Mouse (Mus musculus) hindbrain, embryonic 16.5 days (tissue): Measurements from ENCODE around the gene Dusp15. TPM values are rescaled to one million over a fixed set of nuclear protein-coding genes. Genes with fewer than 3 reads are reported as not detected.

Source experiments
- ATAC-seq: fragments of 200-750 bp; cut with Nextera tagmentation; 2 replicates; pipeline ENCODE4 v1.8.0; 2017; ENCODE audit warnings: moderate TSS enrichment, moderate library complexity
- H3K27ac ChIP-seq: fragments of 300-500 bp; sonication (generic); 2 replicates; pipeline ENCODE4 v1.5.1; 2014; ENCODE audit warnings: low read depth, mild to moderate bottlenecking, control low read depth, low read length, moderate library complexity
- H3K27me3 ChIP-seq: fragments of 300-500 bp; sonication (generic); replicated peaks from 2 replicates; pipeline ENCODE4 v1.6.1; 2014; ENCODE audit warnings: low read length; ENCODE audit not compliant: control insufficient read depth, insufficient read depth
- H3K36me3 ChIP-seq: fragments of 300-500 bp; sonication (generic); 2 replicates; pipeline ENCODE4 v1.6.1; 2014; ENCODE audit warnings: mild to moderate bottlenecking, low read length, moderate library complexity, mixed read lengths; ENCODE audit not compliant: control insufficient read depth, insufficient read depth
- H3K4me1 ChIP-seq: fragments of 300-500 bp; sonication (generic); 2 replicates; pipeline ENCODE4 v1.6.1; 2014; ENCODE audit warnings: low read depth, low read length; ENCODE audit not compliant: control insufficient read depth, insufficient read depth
- H3K4me2 ChIP-seq: fragments of 300-500 bp; sonication (generic); 2 replicates; pipeline ENCODE4 v1.6.1; 2014; ENCODE audit warnings: mild to moderate bottlenecking, low read length, control low read depth, moderate library complexity
- H3K4me3 ChIP-seq: fragments of 300-500 bp; sonication (generic); 2 replicates; pipeline ENCODE4 v1.5.1; 2014; ENCODE audit warnings: mild to moderate bottlenecking, low read length, control low read depth, moderate library complexity
- H3K9ac ChIP-seq: fragments of 300-500 bp; sonication (generic); 2 replicates; pipeline ENCODE4 v1.6.1; 2014; ENCODE audit warnings: low read depth, mild to moderate bottlenecking, control low read depth, low read length, moderate library complexity
- H3K9me3 ChIP-seq: fragments of 300-500 bp; sonication (generic); 2 replicates; pipeline ENCODE4 v1.6.1; 2014; ENCODE audit warnings: mild to moderate bottlenecking, low read length, moderate library complexity; ENCODE audit not compliant: control insufficient read depth
- WGBS: fragments of 180-500 bp; shearing (Covaris S2); extraction: QIAGEN DNeasy Blood & Tissue Kit; methylation state at CpG from one replicate; pipeline ENCODE4 v1.1.7; 2014; 5-methylcytosine and 5-hydroxymethylcytosine counted together
- polyA plus RNA-seq: library from polyadenylated mRNA; unstranded; fragments of >200 nt; fragmentation: Nextera tagmentation; extraction: Ambion mirVana; gene quantifications from 2 replicates; pipeline ENCODE4 v1.2.1, GENCODE M21; 2015

Gene Dusp15
- polyA plus RNA-seq, 1 experiment from 2014 or later: 13.6 TPM

- H3K27ac ChIP-seq: no peak overlapping the region
- peak; percentile 87 for ATAC-seq
- WGBS: 3% methylated on average over 18 of the region's 18 CpGs
- H3K36me3 ChIP-seq: no peaks in the 10 kb centered on the region
- H3K4me1 ChIP-seq: peaks cover 8% of the 10 kb centered on the region
- peak overlapping the region; percentile 35 for H3K4me3 ChIP-seq
- H3K9me3 ChIP-seq: no peaks in the 10 kb centered on the region
- peaks cover 23% of the 10 kb centered on the region for H3K27me3 ChIP-seq
- peak overlapping the region; percentile 65 for H3K9ac ChIP-seq
- H3K4me2 ChIP-seq: peak overlapping the region; percentile 67
Observed at GRCm38 (mm10) chr2:152914310-152915120, 37.0 kb downstream of the Dusp15 start.

- Histone ChIP-seq H3K9me3 (no peaks in the 10 kb centered on the region), H3K4me1 (peaks cover 8% of the 10 kb centered on the region), H3K4me2 (no peak overlapping the region), H3K27ac (no peak overlapping the region), H3K36me3 (no peaks in the 10 kb centered on the region), H3K9ac (no peak overlapping the region), H3K27me3 (peaks cover 23% of the 10 kb centered on the region), H3K4me3 (no peak overlapping the region)
- ATAC-seq: no peak
- 44% methylated on average over 7 of the region's 7 CpGs for WGBS
Observed at GRCm38 (mm10) chr2:152913471-152913870, 38.0 kb downstream of the Dusp15 start.

DNA sequence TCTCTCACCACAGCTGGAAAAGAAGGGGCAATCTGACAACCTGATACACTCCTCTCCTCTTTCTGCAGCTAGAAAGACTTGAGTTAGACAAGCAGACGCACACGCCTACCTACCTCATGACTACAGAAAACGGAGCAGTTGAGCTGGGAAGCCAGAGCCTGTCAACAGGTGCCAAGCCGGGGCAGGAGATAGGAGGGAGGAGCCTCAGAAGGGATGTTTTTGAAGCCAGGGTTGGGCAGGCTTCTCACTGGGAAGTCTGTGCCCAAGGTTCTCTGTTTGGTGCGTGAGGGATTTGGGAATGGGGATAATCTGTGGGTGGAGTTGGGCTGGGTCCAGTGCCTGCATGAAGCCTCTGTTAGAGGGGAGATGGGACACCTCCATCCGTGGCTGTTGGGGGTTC, 40.1 kb downstream of the Dusp15 start:
- peaks cover 21% of the 10 kb centered on the region for H3K27me3 ChIP-seq
- H3K4me2 ChIP-seq: no peak overlapping the region
- ATAC-seq: no peak
- peaks cover 14% of the 10 kb centered on the region for H3K4me1 ChIP-seq
- H3K9me3 ChIP-seq: no peaks in the 10 kb centered on the region
- H3K4me3 ChIP-seq: no peak overlapping the region
- 39% methylated on average over 6 of the region's 6 CpGs for WGBS
- no peak overlapping the region for H3K27ac ChIP-seq
- H3K36me3 ChIP-seq: no peaks in the 10 kb centered on the region
- no peak overlapping the region for H3K9ac ChIP-seq

DNA sequence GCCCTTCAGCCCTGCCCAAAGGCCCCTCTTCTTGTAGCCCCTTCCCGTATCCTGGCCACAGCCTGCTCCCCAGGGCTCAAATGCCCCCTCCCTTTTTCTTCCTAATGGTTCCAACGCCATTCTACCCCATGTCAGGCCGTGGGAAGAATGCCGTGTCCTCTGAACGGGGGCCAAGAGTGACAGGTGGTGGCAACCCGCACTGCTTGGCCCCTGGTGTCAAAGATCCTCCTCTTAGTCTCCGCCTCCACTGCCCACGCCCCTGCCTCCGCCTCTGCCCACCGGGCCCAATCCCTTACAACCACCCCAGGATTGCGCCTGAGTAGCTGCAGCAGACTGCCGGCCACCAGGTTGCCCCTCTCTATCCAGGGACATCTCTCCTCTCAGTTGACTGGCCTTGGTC, 40.5 kb downstream of the Dusp15 start, which contains the start of gene Mylk2:
TSS of gene Mylk2 (plus strand) at position 322 of the 400 bp plus-strand sequence.
- H3K9me3 ChIP-seq: no peaks in the 10 kb centered on the region
- 25% methylated on average over 12 of the region's 12 CpGs for WGBS
- no peak within 1 kb of the TSS for H3K4me3 ChIP-seq
- H3K4me1 ChIP-seq: peaks cover 14% of the 10 kb centered on the region
- H3K36me3 ChIP-seq: no peaks in the 10 kb centered on the region
- H3K9ac ChIP-seq: no peak within 1 kb of the TSS
- ATAC-seq: no peak
- peaks cover 21% of the 10 kb centered on the region for H3K27me3 ChIP-seq
- H3K27ac ChIP-seq: no peak within 1 kb of the TSS
- no peak within 1 kb of the TSS for H3K4me2 ChIP-seq

GRCm38 (mm10) chr2:152909848-152910247, 41.6 kb downstream of the Dusp15 start:
- Histone ChIP-seq H3K4me3 (no peak overlapping the region), H3K9me3 (no peaks in the 10 kb centered on the region), H3K27ac (no peak overlapping the region), H3K27me3 (peaks cover 21% of the 10 kb centered on the region), H3K36me3 (no peaks in the 10 kb centered on the region), H3K9ac (no peak overlapping the region), H3K4me2 (no peak overlapping the region), H3K4me1 (peaks cover 12% of the 10 kb centered on the region)
- no peak for ATAC-seq
- 86% methylated on average over 6 of the region's 6 CpGs for WGBS

GRCm38 (mm10) chr2:152907114-152907943, 44.2 kb downstream of the Dusp15 start:
- 48% methylated on average over 14 of the region's 14 CpGs for WGBS
- Histone ChIP-seq H3K4me3 (no peak overlapping the region), H3K9me3 (no peaks in the 10 kb centered on the region), H3K4me2 (no peak overlapping the region), H3K9ac (no peak overlapping the region), H3K36me3 (no peaks in the 10 kb centered on the region), H3K4me1 (peaks cover 5% of the 10 kb centered on the region; the same call in 1 of the 2 replicates), H3K27me3 (peaks cover 11% of the 10 kb centered on the region), H3K27ac (no peak overlapping the region)
- peak; percentile 37; the same call in 1 of the 2 replicates for ATAC-seq

GRCm38 (mm10) chr2:152906274-152907037, 45.0 kb downstream of the Dusp15 start:
- Histone ChIP-seq H3K36me3 (no peaks in the 10 kb centered on the region), H3K4me3 (no peak overlapping the region), H3K4me1 (peaks cover 5% of the 10 kb centered on the region; the same call in 1 of the 2 replicates), H3K27me3 (peaks cover 6% of the 10 kb centered on the region), H3K4me2 (no peak overlapping the region), H3K9ac (no peak overlapping the region), H3K9me3 (no peaks in the 10 kb centered on the region), H3K27ac (no peak overlapping the region)
- WGBS: 62% methylated on average over 9 of the region's 9 CpGs
- no peak for ATAC-seq

DNA sequence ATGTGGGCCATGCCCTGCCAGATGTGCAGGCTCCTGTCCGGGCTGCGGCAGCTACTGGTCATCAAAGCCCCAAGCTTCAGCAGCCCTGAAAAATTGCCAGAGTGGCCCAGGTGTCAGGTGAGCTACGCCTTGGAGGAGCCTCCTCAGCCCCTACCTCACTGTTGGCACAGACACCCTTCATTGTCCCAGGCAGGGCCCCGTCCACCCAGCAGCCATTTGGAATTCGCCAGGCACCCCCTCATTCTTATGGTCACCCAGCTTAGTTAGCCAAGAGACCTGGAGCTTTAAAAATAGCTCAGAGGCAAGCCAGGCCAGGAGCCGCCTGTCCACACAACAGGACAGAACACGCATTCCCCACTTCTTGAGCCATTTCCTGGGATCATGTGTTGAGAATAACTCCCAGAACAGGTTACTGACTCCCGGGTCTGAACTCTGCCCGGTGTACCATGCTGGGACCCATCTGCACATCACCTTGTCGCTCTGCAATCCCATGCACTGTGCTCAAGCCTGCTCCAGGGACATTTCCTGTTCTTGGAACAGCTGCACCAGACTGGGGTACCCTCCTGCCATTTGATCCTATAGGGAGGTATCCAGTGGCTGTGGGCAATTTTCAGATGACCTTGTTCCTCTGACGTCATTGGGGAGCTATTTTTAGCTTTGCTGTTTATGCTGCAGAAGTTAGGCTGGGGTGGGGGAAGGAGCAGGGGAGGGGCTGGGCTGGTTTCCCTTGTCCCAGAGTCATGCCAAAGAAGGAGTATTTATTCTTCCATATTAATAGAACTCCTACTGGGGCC, 46.3 kb downstream of the Dusp15 start:
- H3K36me3 ChIP-seq: no peaks in the 10 kb centered on the region
- H3K27me3 ChIP-seq: no peaks in the 10 kb centered on the region
- H3K4me3 ChIP-seq: no peak overlapping the region
- no peak overlapping the region for H3K4me2 ChIP-seq
- no peak overlapping the region for H3K27ac ChIP-seq
- H3K9me3 ChIP-seq: no peaks in the 10 kb centered on the region
- no peak overlapping the region for H3K9ac ChIP-seq
- peaks cover 5% of the 10 kb centered on the region; the same call in 1 of the 2 replicates for H3K4me1 ChIP-seq
- ATAC-seq: no peak
- 76% methylated on average over 11 of the region's 11 CpGs for WGBS
